Mouse (Mus musculus) heart, embryonic 13.5 days (tissue): ENCODE data around the gene Osbpl11. TPM values are rescaled to one million over a fixed set of nuclear protein-coding genes. Genes with fewer than 3 reads are reported as not detected.
"Not testable (repeated sequence)": the region's sequence is repeated elsewhere in the genome, so short reads cannot be mapped to it uniquely, and the experiment has no call there.

Experiments used
- ATAC-seq: fragments of 200-750 bp; cut with Nextera tagmentation; 2 replicates; pipeline ENCODE4 v1.8.0; 2017; ENCODE audit warnings: moderate TSS enrichment; ENCODE audit not compliant: insufficient number of reproducible peaks, low FRiP score, low TSS enrichment; ENCODE audit errors: extremely low read depth
- H3K27ac ChIP-seq: fragments of 300-500 bp; sonication (generic); replicated peaks from 2 replicates; pipeline ENCODE4 v1.5.1; 2015; ENCODE audit warnings: moderate library complexity, mild to moderate bottlenecking, inconsistent platforms
- H3K27me3 ChIP-seq: fragments of 300-500 bp; sonication (generic); replicated peaks from 2 replicates; pipeline ENCODE4 v1.6.1; 2015; ENCODE audit warnings: mild to moderate bottlenecking, inconsistent platforms
- H3K36me3 ChIP-seq: fragments of 300-500 bp; sonication (generic); 2 replicates; pipeline ENCODE4 v1.6.1; 2015; ENCODE audit warnings: mild to moderate bottlenecking, inconsistent platforms
- H3K4me1 ChIP-seq: fragments of 300-500 bp; sonication (generic); 2 replicates; pipeline ENCODE4 v1.6.1; 2015; ENCODE audit warnings: inconsistent platforms
- H3K4me2 ChIP-seq: fragments of 300-500 bp; sonication (generic); 2 replicates; pipeline ENCODE4 v1.6.1; 2015; ENCODE audit warnings: inconsistent platforms, mild to moderate bottlenecking, moderate library complexity
- H3K4me3 ChIP-seq: fragments of 300-500 bp; sonication (generic); 2 replicates; pipeline ENCODE4 v1.5.1; 2015; ENCODE audit warnings: moderate library complexity, mild to moderate bottlenecking, inconsistent platforms
- H3K9ac ChIP-seq: fragments of 300-500 bp; sonication (generic); 2 replicates; pipeline ENCODE4 v1.6.1; 2015; ENCODE audit warnings: inconsistent platforms, mild to moderate bottlenecking, moderate library complexity
- H3K9me3 ChIP-seq: fragments of 300-500 bp; sonication (generic); 2 replicates; pipeline ENCODE4 v1.6.1; 2016; ENCODE audit warnings: inconsistent platforms
- WGBS: fragments of 180-500 bp; shearing (Covaris S2); methylation state at CpG from one replicate; pipeline ENCODE4 v1.1.7; 2015; ENCODE audit warnings: mixed read lengths; 5-methylcytosine and 5-hydroxymethylcytosine counted together
- polyA plus RNA-seq: library from polyadenylated mRNA; unstranded; fragments of >200 nt; fragmentation: Nextera tagmentation; extraction: Ambion mirVana; gene quantifications from 2 replicates; pipeline ENCODE4 v1.2.1, GENCODE M21; 2015

The Osbpl11 gene
- polyA plus RNA-seq, 1 experiment from 2014 or later = 12.7 TPM

- peaks cover 10% of the 10 kb centered on the region for H3K4me1 ChIP-seq
- H3K36me3 ChIP-seq = no peaks in the 10 kb centered on the region
- 0 out of 2 replicates have a peak overlapping the region, but pooled peaks have one; percentile 4 for H3K4me3 ChIP-seq
- WGBS = 55% methylated on average over 17 of the region's 17 CpGs
- H3K9me3 ChIP-seq = no peaks in the 10 kb centered on the region
- peak overlapping the region; percentile 65 for H3K9ac ChIP-seq
- peak overlapping the region; percentile 40 for H3K4me2 ChIP-seq
- no peaks in the 10 kb centered on the region for H3K27me3 ChIP-seq
- H3K27ac ChIP-seq = peak overlapping the region; percentile 62
- no peak for ATAC-seq
Measured at GRCm38 (mm10) chr16:33178278-33179074, 6.4 kb upstream of the Osbpl11 start.

DNA sequence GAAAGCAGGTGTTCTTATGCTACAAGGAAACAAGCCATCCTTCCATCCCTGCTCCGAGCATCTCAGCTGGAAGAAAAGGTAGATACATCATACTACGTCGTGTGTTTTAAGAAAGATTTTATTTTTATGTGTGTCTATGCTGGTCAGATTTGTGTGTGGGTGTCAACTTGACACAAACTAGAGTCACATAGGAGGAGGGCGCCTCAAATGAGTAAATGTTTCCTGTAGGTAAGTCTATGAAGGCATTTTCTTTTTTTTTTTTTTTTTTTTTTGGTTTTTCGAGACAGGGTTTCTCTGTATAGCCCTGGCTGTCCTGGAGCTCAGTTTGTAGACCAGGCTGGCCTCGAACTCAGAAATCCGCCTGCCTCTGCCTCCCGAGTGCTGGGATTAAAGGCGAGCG lies 5.6 kb upstream of the Osbpl11 start:
- ATAC-seq, H3K9me3 ChIP-seq, H3K27me3 ChIP-seq, H3K4me2 ChIP-seq, H3K9ac ChIP-seq, H3K4me3 ChIP-seq, H3K27ac ChIP-seq, H3K36me3 ChIP-seq: not testable (repeated sequence)
- peaks cover 10% of the 10 kb centered on the region for H3K4me1 ChIP-seq
- 85% methylated on average over 9 of the region's 10 CpGs for WGBS

GRCm38 (mm10) chr16:33179911-33180310 lies 5.0 kb upstream of the Osbpl11 start:
- Histone ChIP-seq H3K27ac (no peak overlapping the region), H3K4me1 (peaks cover 10% of the 10 kb centered on the region), H3K9me3 (no peaks in the 10 kb centered on the region), H3K36me3 (no peaks in the 10 kb centered on the region), H3K4me3 (no peak overlapping the region), H3K9ac (no peak overlapping the region), H3K27me3 (no peaks in the 10 kb centered on the region), H3K4me2 (no peak overlapping the region)
- WGBS = 73% methylated on average over 3 of the region's 3 CpGs
- ATAC-seq = no peak

DNA sequence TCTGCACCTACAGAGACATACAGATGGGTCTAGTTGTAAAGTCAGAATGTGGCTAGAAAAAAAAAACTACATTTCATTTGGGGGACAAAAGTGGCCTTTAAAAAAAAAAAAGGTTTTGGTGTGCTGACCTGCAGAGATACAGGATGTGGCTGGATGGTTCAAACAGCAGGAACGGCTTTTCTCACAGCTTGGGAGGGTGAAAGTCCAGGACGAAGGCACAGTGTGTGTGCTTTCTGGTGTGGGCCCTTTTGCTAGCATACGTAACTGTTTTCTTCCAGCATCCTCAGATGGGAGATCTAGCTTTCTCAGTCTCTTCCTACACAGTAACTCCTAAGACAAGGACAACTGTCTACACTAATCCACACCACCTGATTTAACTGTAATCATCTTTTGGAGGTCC lies 4.1 kb upstream of the Osbpl11 start:
- WGBS = 73% methylated on average over 3 of the region's 3 CpGs
- no peak for ATAC-seq
- no peak overlapping the region for H3K4me3 ChIP-seq
- no peak overlapping the region for H3K9ac ChIP-seq
- H3K27ac ChIP-seq = no peak overlapping the region
- H3K9me3 ChIP-seq = no peaks in the 10 kb centered on the region
- peaks cover 11% of the 10 kb centered on the region for H3K4me1 ChIP-seq
- H3K36me3 ChIP-seq = no peaks in the 10 kb centered on the region
- no peak overlapping the region for H3K4me2 ChIP-seq
- no peaks in the 10 kb centered on the region for H3K27me3 ChIP-seq

- ATAC-seq = peak; percentile 56; the same call in 1 of the 2 replicates
- Histone ChIP-seq H3K4me1 (peaks cover 30% of the 10 kb centered on the region), H3K27me3 (no peaks in the 10 kb centered on the region), H3K9ac (peak overlapping the region; percentile 97), H3K4me3 (peak overlapping the region; percentile 80), H3K9me3 (no peaks in the 10 kb centered on the region), H3K36me3 (peaks cover 3% of the 10 kb centered on the region; the same call in 1 of the 2 replicates), H3K4me2 (peak overlapping the region; percentile 86), H3K27ac (peak overlapping the region; percentile 95)
- WGBS = under 1% methylated on average over 56 of the region's 59 CpGs
Measured at GRCm38 (mm10) chr16:33185261-33186046, 583 bp downstream of the Osbpl11 start.

- Histone ChIP-seq H3K9me3 (no peaks in the 10 kb centered on the region), H3K27me3 (no peaks in the 10 kb centered on the region), H3K9ac (peak overlapping the region; percentile 97), H3K4me2 (peak overlapping the region; percentile 86), H3K4me1 (peaks cover 36% of the 10 kb centered on the region), H3K36me3 (peaks cover 3% of the 10 kb centered on the region; the same call in 1 of the 2 replicates), H3K4me3 (peak overlapping the region; percentile 80), H3K27ac (peak overlapping the region; percentile 95; the same call in 1 of the 2 replicates)
- 16% methylated on average over 4 of the region's 4 CpGs for WGBS
- no peak for ATAC-seq
Measured at GRCm38 (mm10) chr16:33186134-33186533, 1.3 kb downstream of the Osbpl11 start.

GRCm38 (mm10) chr16:33188076-33188475 lies 3.2 kb downstream of the Osbpl11 start:
- Histone ChIP-seq H3K36me3 (peaks cover 3% of the 10 kb centered on the region; the same call in 1 of the 2 replicates), H3K27me3 (no peaks in the 10 kb centered on the region), H3K27ac (no peak overlapping the region), H3K4me2 (peak overlapping the region; percentile 0; the same call in 1 of the 2 replicates), H3K4me1 (peaks cover 52% of the 10 kb centered on the region), H3K4me3 (no peak overlapping the region), H3K9ac (no peak overlapping the region), H3K9me3 (no peaks in the 10 kb centered on the region)
- 55% methylated on average over 3 of the region's 3 CpGs for WGBS
- ATAC-seq = no peak

DNA sequence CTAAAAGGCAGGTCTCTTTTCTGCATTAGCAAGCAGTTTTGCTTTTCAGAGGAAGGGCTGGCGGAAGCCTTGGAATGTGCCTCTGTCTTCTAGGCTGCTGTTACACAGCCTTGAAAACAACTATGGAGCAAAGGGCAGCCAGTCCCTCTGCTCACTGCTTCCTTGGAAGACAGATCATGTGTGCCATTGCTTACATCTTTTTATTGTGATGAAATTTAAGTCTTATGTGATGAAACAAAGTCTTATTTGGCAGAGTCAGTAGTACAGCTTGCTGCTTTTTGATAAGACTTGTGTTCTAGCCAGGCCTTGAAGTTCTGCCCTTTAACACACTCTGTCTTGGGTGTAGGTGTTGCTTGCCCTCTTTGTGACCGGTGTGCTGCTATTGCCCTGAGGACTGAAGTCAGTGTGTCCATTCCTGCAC lies 6.8 kb downstream of the Osbpl11 start:
- Histone ChIP-seq H3K27ac (peak overlapping the region; percentile 37), H3K27me3 (no peaks in the 10 kb centered on the region), H3K9ac (no peak overlapping the region), H3K4me3 (no peak overlapping the region), H3K9me3 (no peaks in the 10 kb centered on the region), H3K36me3 (peaks cover 12% of the 10 kb centered on the region), H3K4me1 (peaks cover 46% of the 10 kb centered on the region), H3K4me2 (no peak overlapping the region)
- ATAC-seq = no peak
- WGBS = 66% methylated on average over 2 of the region's 2 CpGs

DNA sequence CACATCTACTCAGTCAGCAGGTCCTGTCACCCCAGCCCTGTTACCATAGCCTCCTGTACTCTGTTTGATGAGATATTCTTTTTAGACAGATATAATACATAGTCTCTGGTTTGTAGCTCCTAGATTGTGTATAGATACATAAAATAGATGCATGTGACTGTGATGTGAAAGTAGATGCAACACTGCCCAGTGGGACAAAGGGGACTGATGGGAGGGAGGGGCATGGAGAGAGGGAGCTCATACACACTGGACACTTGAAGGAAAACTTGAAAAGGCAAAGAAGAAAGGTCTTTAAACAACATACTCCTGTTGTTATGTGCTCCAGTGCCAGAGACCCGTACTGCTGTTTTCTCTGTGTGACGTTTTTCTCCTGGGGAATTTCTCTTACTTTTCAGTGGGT lies 7.4 kb downstream of the Osbpl11 start:
- peak overlapping the region; percentile 37; the same call in 1 of the 2 replicates for H3K27ac ChIP-seq
- H3K4me3 ChIP-seq = no peak overlapping the region

GRCm38 (mm10) chr16:33193649-33194048 lies 8.8 kb downstream of the Osbpl11 start:
- 36% methylated on average over 2 of the region's 2 CpGs for WGBS
- H3K4me2 ChIP-seq = no peak overlapping the region
- no peaks in the 10 kb centered on the region for H3K27me3 ChIP-seq
- H3K9me3 ChIP-seq = no peaks in the 10 kb centered on the region
- H3K9ac ChIP-seq = no peak overlapping the region
- H3K4me3 ChIP-seq = no peak overlapping the region
- no peak overlapping the region for H3K27ac ChIP-seq
- ATAC-seq = no peak
- H3K36me3 ChIP-seq = peaks cover 20% of the 10 kb centered on the region
- H3K4me1 ChIP-seq = peaks cover 29% of the 10 kb centered on the region

More for the DNA sequence above, 7.4 kb downstream of the Osbpl11 start:
- Histone ChIP-seq H3K9me3 (no peaks in the 10 kb centered on the region), H3K36me3 (peaks cover 17% of the 10 kb centered on the region), H3K4me1 (peaks cover 40% of the 10 kb centered on the region), H3K27me3 (no peaks in the 10 kb centered on the region), H3K9ac (no peak overlapping the region), H3K4me2 (no peak overlapping the region)
- no peak for ATAC-seq
- 80% methylated on average over 2 of the region's 2 CpGs for WGBS

DNA sequence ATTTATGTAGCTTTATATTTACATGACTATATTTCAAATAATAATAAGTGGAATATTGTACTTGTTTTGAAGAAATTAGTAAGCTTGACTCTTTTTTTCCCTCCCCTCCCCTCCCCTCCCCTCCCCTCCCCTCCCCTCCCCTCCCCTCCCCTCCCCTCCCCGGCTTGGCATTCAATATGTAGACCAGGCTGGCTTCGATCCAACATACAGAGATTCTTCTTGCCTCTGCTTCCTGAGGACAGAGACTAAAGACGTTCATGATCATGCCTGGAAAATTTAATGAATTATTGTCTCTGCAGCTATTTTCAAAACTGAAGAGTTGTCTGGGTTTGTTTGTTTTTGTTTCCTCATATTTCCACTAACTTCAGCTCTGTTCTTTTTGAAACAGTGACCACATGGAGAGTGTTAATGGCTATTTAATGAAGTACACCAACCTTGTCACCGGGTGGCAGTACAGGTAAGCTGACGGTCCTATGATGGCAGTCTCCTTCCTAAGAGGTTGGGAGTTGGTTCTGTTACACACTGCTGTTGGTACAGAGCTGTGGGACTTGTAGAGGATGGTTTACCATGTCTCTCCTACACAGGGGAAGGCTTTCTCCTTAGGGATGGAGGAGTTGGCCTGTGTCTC lies 10.9 kb downstream of the Osbpl11 start:
- H3K4me2 ChIP-seq = no peak overlapping the region
- no peak overlapping the region for H3K4me3 ChIP-seq
- H3K9me3 ChIP-seq = no peaks in the 10 kb centered on the region
- no peak overlapping the region for H3K27ac ChIP-seq
- H3K9ac ChIP-seq = no peak overlapping the region
- no peak for ATAC-seq
- H3K27me3 ChIP-seq = no peaks in the 10 kb centered on the region
- peaks cover 29% of the 10 kb centered on the region for H3K36me3 ChIP-seq
- 57% methylated on average over 4 of the region's 5 CpGs for WGBS
- H3K4me1 ChIP-seq = peaks cover 31% of the 10 kb centered on the region
